7 mouse cellular contexts compared by ENCODE assay signal in genomic region chr2:77401438-77402235, GRCm38 (mm10).
DNase-seq lines count a peak whose midpoint lies in the region; ATAC-seq lines count a peak whose summit lies in the region.

No protein-coding gene starts in this region.

- 8% methylated on average over 13 of the region's 13 CpGs for WGBS in embryonic facial prominence, embryonic 10.5 days
- 9% methylated on average over 13 of the region's 13 CpGs for WGBS in intestine, embryonic 14.5 days
- WGBS in liver, embryonic 15.5 days (ENCODE audit: insufficient replicate concordance): 9% methylated on average over 13 of the region's 13 CpGs

- peak overlapping the region; percentile 61 for H3K27ac ChIP-seq in embryonic facial prominence, embryonic 10.5 days (replicated peaks)
- no peak overlapping the region for H3K27ac ChIP-seq in intestine, embryonic 14.5 days (ENCODE audit: low read depth)
- no peak overlapping the region for H3K27ac ChIP-seq in liver, embryonic 15.5 days (replicated peaks)

- peaks cover 15% of the 10 kb centered on the region for H3K4me1 ChIP-seq in embryonic facial prominence, embryonic 10.5 days
- H3K4me1 ChIP-seq in intestine, embryonic 14.5 days (replicated peaks; ENCODE audit: control insufficient read depth, insufficient read depth, low read length): 0 out of 2 replicates have a peak, but pooled peaks cover 3% of the 10 kb centered on the region
- H3K4me1 ChIP-seq in liver, embryonic 15.5 days (replicated peaks): no peaks in the 10 kb centered on the region

- peak overlapping the region; percentile 51 for H3K4me3 ChIP-seq in embryonic facial prominence, embryonic 10.5 days
- H3K4me3 ChIP-seq in intestine, embryonic 14.5 days (ENCODE audit: low read depth, low read length): peak overlapping the region; percentile 6; the same call in 1 of the 2 replicates
- H3K4me3 ChIP-seq in liver, embryonic 15.5 days (replicated peaks): no peak overlapping the region

- H3K27me3 ChIP-seq in embryonic facial prominence, embryonic 10.5 days (replicated peaks; ENCODE audit: low read depth, poor library complexity, severe bottlenecking): no peaks in the 10 kb centered on the region; the same call in none of the 2 replicates
- no peaks in the 10 kb centered on the region for H3K27me3 ChIP-seq in intestine, embryonic 14.5 days (replicated peaks; ENCODE audit: control insufficient read depth, insufficient read depth, low read length)
- H3K27me3 ChIP-seq in liver, embryonic 15.5 days: peaks cover 12% of the 10 kb centered on the region

- DNase-seq in right cerebral cortex, postnatal 10 days (ENCODE audit: low spot score in 2 of 2): peak; percentile 36 to 54
- no peak for DNase-seq in right cerebral cortex, postnatal 36 days (ENCODE audit: low spot score in 2 of 2)
- peak; percentile 50 for DNase-seq in embryonic facial prominence, embryonic 10.5 days (ENCODE audit: low spot score)
- DNase-seq in intestine, embryonic 14.5 days (ENCODE audit: low spot score): peak; percentile 56
- DNase-seq in telencephalon, adult 2 months (ENCODE audit: low read depth, low spot score): peak; percentile 21
- no peak for DNase-seq in gastrocnemius, postnatal 4 days (ENCODE audit: low spot score in 2 of 2)

- H3K9me3 ChIP-seq in embryonic facial prominence, embryonic 10.5 days: no peaks in the 10 kb centered on the region
- no peaks in the 10 kb centered on the region for H3K9me3 ChIP-seq in intestine, embryonic 14.5 days (ENCODE audit: control insufficient read depth, low read length)
- no peaks in the 10 kb centered on the region for H3K9me3 ChIP-seq in liver, embryonic 15.5 days (replicated peaks)

- ATAC-seq in intestine, embryonic 14.5 days (replicated peaks; ENCODE audit: low FRiP score, low TSS enrichment, low read depth): no peak
- no peak for ATAC-seq in liver, embryonic 15.5 days (ENCODE audit: insufficient read depth)

- H3K9ac ChIP-seq in intestine, embryonic 14.5 days (ENCODE audit: low read length): no peak overlapping the region
- H3K9ac ChIP-seq in liver, embryonic 15.5 days: no peak overlapping the region

- H3K4me2 ChIP-seq in intestine, embryonic 14.5 days (ENCODE audit: low read length): peak overlapping the region; percentile 43
- H3K4me2 ChIP-seq in liver, embryonic 15.5 days: peak overlapping the region; percentile 25; the same call in 1 of the 2 replicates

- no peaks in the 10 kb centered on the region for H3K36me3 ChIP-seq in embryonic facial prominence, embryonic 10.5 days (replicated peaks)
- no peaks in the 10 kb centered on the region for H3K36me3 ChIP-seq in intestine, embryonic 14.5 days (ENCODE audit: control insufficient read depth, insufficient read depth, low read length)
- no peaks in the 10 kb centered on the region for H3K36me3 ChIP-seq in liver, embryonic 15.5 days (replicated peaks)

Comparison
In these comparisons a context has a peak if more than half of its experiments do, and no peak if none do; other contexts are left out.
1. DNase-seq: peak in right cerebral cortex, postnatal 10 days (2 of 2), embryonic facial prominence, embryonic 10.5 days (single experiment), intestine, embryonic 14.5 days (single experiment) and telencephalon, adult 2 months (single experiment); none in right cerebral cortex, postnatal 36 days (0 of 2) and gastrocnemius, postnatal 4 days (0 of 2).